Mouse (Mus musculus) forebrain, embryonic 15.5 days (tissue): ENCODE measurements around the gene Rasgrp1. TPM values are rescaled to one million over a fixed set of nuclear protein-coding genes. Genes with fewer than 3 reads are reported as not detected.

Experiments used
- polyA plus RNA-seq: library from polyadenylated mRNA; unstranded; fragments of >200 nt; fragmentation: Nextera tagmentation; extraction: Ambion mirVana; gene quantifications from 2 replicates; pipeline ENCODE4 v1.2.1, GENCODE M21; 2015

The Rasgrp1 gene
- polyA plus RNA-seq, 1 experiment from 2014 or later = 4.3 TPM

Other genes with a start within 250 kb of the Rasgrp1 start
- gene Spred1, start 221.6 kb downstream of the Rasgrp1 start, polyA plus RNA-seq = 11.6 and 13.1 TPM in 2 replicates
- gene Fam98b, start 93.3 kb downstream of the Rasgrp1 start, polyA plus RNA-seq = 14.6 and 16.4 TPM in 2 replicates